Mouse (Mus musculus) naive thymus-derived CD4-positive, alpha-beta T cell, adult 2 months (primary cell): Measurements from ENCODE around the gene Aurkaip1.

Experiments
- DNase-seq: peaks from one replicate; pipeline ENCODE4 v3.0.0-alpha.2; 2011; ENCODE audit warnings: low read depth

The Aurkaip1 gene

GRCm38 (mm10) chr4:155829866-155830265, 1.2 kb upstream of the Aurkaip1 start:
- DNase-seq, result no peak

- DNase-seq, result peak; percentile 37
Observed at GRCm38 (mm10) chr4:155830596-155830995, 476 bp upstream of the Aurkaip1 start.

GRCm38 (mm10) chr4:155831831-155832230, 759 bp downstream of the Aurkaip1 start:
- DNase-seq, result no peak

- no peak for DNase-seq
Observed at GRCm38 (mm10) chr4:155832321-155832720, 1.2 kb downstream of the Aurkaip1 start.

GRCm38 (mm10) chr4:155833234-155833633, 2.2 kb downstream of the Aurkaip1 start:
- DNase-seq, result no peak

- DNase-seq, result peak; percentile 82
Observed at GRCm38 (mm10) chr4:155833836-155834235, 2.8 kb downstream of the Aurkaip1 start.

GRCm38 (mm10) chr4:155837404-155838010, 6.4 kb downstream of the Aurkaip1 start:
- DNase-seq, result no peak

- no peak for DNase-seq
Observed at GRCm38 (mm10) chr4:155838187-155839153, 7.4 kb downstream of the Aurkaip1 start.

GRCm38 (mm10) chr4:155839483-155839910, 8.4 kb downstream of the Aurkaip1 start, which contains the start of gene Mxra8:
Gene Mxra8, plus strand, starts transcription at chr4:155839680.
- DNase-seq, result no peak

GRCm38 (mm10) chr4:155840076-155841002, 9.3 kb downstream of the Aurkaip1 start:
- DNase-seq, result peak; percentile 46

- peak; percentile 86 for DNase-seq
Observed at GRCm38 (mm10) chr4:155841003-155841454, 10.0 kb downstream of the Aurkaip1 start.

- DNase-seq, result peak; percentile 26
Observed at GRCm38 (mm10) chr4:155841651-155842270, 10.7 kb downstream of the Aurkaip1 start.

GRCm38 (mm10) chr4:155843231-155843630, 12.2 kb downstream of the Aurkaip1 start:
- no peak for DNase-seq

GRCm38 (mm10) chr4:155846871-155847578, 16.0 kb downstream of the Aurkaip1 start, which contains the start of gene Dvl1:
Gene Dvl1, plus strand, starts transcription at chr4:155847402.
- peak; percentile 96 for DNase-seq

GRCm38 (mm10) chr4:155847591-155848352, 16.7 kb downstream of the Aurkaip1 start:
- peak; percentile 64 for DNase-seq

- peak; percentile 25 for DNase-seq
Observed at GRCm38 (mm10) chr4:155848434-155849095, 17.5 kb downstream of the Aurkaip1 start.

- DNase-seq, result no peak
Observed at GRCm38 (mm10) chr4:155849391-155849790, 18.3 kb downstream of the Aurkaip1 start.

GRCm38 (mm10) chr4:155849792-155850451, 18.9 kb downstream of the Aurkaip1 start:
- no peak for DNase-seq

GRCm38 (mm10) chr4:155851368-155851767, 20.3 kb downstream of the Aurkaip1 start:
- DNase-seq, result no peak
